Mouse (Mus musculus): ENCODE data around the gene Igdcc3.
A peak's percentile ranks its signal among the peaks of the same experiment; 100 is the strongest.
"Not testable (repeated sequence)": the region's sequence is repeated elsewhere in the genome, so short reads cannot be mapped to it uniquely, and the experiment has no call there.

Igdcc3 gene

DNA sequence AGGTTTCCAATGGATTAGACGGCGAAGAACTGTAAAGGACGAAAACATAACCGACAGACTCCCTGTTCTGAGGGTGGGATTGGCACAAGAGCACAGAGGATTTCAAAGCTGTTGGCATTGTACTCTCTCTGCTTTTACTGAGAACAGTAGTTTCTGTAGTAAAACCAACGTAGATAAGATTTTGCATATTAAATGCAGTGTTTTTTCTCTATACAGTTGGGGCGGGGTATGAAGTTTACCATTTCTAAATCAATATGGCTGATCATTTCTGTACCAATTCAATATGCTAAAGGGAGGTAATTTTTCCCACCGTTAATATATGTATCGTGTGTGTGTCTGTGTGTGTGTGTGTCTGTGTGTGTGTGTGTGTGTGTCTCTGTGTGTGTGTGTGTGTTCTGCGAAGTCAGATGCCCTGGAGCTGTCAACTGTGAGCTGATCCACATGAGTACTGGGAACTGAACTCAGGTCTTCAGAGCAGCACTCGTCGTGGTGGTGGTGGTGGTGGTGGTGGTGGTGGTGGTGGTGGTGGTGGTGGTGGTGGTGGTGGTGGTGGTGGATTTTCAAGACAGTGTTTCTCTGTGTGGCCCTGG, 61.3 kb downstream of the Igdcc3 start:
- DNase-seq (ENCODE audit: low spot score in 2 of 2), result no peak

DNA sequence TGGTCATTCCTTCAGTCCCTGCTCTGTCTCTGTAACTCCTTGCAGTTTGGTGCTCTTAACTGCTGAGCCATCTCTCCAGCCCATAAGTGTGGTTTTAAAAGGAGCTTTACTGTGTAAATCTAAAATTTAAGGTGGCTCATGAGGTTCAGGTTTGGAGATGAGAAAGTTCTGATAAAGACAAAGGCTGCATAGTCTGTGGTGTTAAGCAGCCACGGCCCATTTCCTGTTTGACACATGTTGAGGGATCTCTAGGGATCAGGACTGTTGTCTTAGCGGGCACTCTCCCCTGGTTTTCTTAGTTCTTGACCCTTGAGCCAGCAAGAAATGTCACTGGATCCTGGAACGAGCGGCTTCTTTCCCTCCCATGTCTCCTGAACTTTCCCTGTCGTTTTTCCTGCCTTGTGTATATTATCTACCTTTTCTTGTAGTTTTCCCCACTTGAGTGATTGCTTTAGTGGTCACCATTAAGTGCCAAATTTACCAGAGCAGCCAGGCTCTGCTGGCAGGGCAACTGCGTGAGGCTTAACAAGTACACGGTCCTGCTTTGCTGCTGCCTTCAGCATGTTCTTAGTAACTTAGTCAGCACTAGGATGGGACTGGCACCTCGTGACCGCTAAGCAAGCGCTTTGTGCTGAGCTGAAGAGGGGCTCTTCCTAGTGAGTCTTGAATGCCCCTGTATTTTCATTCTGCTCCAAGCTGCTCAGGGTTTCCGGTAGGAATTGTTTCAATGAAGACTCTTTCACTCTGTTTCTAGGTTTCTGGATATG, 64.2 kb downstream of the Igdcc3 start:
- DNase-seq (ENCODE audit: low spot score in 2 of 2), result no peak

DNA sequence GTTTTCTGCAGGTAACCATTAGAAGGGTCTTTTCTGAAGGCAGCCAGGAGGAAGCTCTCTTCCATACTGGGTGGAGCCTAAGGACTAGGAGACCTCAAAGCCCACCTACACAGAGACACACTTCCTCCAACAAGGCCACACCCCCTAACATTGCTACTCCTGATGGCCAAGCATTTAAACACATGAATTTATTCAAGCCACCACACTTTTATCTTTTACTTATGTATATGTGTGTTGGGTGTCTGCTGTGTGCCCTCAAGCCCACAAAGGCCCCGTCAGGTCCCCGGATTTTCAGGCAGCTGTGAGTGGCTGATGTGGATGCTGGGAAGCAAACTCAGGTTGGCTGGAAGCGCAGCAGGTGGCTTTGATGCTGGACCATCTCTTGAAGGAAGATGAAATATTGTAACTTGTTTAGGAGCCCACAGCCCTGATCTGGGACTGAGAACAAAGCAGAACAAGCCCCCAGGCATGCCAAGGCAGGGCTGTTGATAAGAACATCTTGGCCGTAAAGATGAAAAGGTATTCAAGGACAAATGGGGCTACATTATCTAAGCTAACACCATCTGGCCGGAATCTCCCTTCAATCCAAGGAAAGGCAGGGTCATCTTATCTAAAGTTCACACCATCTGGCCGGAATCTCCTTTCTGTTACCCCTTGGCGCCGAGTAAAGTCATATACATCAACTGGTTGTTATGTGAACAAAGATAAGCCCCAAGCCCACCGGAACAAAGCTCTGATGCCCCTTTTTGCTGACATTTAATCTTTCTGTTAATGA, 66.2 kb downstream of the Igdcc3 start:
- not testable (repeated sequence) for DNase-seq (ENCODE audit: low spot score in 2 of 2)

DNA sequence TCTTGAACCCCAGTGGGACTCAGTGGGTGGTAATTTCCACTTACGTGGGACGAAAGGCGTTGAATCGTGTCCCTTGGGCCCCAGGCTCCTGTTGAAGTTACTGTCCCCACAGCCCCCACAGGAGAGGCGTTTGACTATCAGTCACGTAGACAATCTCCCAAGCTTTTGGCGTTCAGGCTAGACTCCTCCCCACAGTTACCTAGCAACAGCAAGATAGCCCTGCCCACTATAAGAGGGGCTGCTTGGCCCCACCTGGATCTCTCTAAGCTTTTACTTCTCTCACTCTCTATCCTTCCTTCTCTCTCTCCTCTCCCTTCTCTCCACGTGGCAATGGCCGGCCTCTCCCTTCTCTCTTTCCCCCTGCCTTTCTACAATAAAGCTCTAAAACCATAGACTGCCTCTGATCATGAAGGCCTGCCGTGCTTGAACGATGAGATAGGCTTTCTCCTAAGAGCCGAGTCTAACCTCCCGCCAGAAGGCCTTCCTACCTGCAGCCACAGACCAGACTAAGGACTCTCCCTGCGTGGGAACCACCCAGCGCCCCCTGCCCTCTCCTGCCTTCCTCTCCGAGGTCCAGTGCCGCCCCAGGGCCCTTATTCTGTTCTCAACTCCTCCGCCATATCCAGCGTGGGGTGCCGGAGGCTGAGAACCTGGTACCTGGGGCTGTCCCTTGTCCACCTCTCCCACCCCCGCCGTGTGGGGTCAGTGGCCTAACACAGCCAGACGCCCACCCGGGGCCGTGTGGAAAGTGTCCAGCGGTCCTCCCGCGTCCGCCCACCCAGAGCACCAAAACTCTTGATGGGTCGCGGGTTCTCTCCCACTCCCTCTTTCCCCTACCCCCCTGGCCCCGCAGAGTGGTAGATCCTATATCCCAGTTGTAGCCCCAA, 67.5 kb downstream of the Igdcc3 start:
- DNase-seq (ENCODE audit: low spot score in 2 of 2), result no peak

DNA sequence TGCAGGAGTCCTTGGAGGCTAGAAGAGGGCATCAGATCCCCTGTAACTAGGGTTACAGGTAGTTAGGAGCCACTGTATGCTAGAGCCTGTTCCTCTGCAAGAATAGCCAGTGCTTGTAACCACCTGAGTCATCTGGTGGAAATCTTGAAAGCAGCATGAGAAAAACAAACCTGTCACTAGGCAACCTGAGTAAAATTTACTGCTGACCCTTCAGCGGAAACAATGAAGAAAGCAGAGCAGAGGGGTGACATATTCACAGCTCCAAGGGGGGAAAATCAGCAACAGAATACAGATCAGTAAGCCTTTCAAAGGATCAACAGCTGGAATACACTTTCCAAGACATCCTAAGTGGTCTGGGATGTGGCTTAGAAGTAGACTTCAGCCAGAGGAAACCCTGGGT, 70.6 kb downstream of the Igdcc3 start:
- DNase-seq (ENCODE audit: low spot score in 2 of 2), result no peak

DNA sequence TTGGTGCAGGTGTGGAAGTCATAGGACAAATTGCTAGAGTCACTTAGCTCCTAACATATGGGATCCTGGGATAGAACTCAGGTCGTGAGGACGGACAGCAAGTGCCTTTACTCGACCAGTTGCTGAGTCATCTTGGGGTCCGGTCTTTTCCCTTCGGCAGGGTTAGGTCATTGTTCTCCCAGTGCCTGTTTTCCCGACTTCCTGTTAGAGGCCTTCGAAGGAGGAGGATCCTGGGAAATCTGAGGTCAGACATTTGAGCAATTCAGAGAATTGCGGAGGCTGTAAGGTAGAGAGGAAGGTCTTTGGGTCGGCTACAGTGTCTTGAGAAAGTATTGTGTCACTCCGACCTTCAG, 73.4 kb downstream of the Igdcc3 start:
- DNase-seq (ENCODE audit: low spot score in 2 of 2), result no peak

DNA sequence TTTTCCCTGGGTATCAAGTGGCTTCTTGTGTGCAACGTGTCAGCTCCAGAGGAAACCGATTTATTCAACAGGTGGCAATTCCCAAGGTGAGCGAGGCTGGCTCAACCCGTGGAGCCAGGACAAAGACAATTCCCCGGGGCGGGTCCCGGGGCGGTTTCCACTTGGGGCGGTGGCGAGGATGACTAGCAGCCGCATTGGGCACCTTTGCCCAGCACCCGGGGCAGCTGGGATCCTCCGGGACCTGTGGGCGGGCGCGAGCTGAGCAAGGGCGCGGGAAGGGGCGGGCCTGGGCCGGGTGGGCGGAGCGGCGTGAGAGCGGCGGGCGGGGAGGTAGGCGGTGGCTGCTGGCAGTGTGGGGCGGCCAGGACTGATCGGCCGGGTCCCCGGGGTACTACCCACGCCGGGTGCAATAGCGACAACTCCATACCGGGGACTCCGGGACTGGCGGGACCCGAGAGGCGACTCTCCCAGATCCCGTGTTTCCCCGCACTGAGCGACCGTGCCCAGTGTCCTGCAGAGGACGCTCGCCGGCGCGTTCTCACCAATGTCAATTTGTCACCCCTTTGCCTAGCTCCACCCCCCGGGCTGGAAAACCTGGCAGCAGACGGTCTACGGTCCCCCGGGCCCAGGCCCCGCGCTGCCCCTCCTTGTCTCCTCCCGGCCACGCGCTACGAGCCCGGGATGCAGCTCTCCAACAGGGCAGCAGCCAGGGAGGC, 73.9 kb downstream of the Igdcc3 start:
- DNase-seq (ENCODE audit: low spot score in 2 of 2), result peak; percentile 64 to 68

DNA sequence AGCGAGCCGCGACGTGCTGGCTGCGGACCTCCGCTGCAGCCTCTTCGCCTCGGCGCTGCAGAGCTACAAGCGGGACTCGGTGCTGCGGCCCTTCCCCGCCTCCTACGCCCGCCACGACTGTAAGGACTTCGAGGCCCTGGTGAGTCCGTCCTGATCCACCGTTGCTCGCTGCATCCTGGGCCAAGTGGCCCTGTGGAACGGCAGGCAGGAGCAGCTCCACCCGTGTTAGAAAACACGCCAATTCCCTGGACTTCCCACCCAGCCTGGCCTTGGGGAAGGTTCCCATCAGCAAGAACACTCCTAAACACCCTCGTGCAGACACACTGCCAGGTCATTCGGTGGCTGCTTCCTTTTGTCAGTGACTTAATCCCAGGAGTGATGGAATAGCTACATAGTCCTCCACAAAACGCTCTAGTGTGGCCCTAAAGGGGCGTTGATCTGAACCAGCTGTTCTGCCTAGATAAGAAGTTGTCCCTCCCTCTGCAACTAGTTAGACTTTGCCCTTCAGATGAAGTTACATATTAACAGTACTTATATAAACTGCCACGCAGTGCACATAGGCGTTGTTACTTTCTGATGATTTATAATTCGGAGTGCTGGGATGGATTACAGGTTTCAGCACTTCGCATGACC, 74.6 kb downstream of the Igdcc3 start:
- no peak for DNase-seq (ENCODE audit: low spot score in 2 of 2)

DNA sequence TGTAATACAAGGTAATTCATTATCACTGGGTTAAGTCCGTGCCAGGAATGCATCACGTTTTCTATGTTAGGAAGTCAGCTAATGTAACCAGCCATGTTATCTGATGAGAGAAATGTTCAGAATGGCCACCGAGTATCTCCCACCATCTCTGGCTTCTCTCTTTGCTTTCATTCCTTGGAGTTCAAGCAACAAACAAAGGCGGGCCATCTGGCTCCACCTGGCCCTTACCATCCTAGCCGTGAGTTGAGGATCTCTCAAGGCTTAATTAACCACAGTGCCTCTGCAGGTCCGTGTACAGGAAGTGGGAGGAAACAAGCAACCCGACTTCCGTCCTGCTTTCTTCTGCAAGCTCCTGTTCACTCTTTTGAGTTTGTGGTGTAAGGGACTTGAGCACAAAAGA, 76.0 kb downstream of the Igdcc3 start:
- no peak for DNase-seq (ENCODE audit: low spot score in 2 of 2)

DNA sequence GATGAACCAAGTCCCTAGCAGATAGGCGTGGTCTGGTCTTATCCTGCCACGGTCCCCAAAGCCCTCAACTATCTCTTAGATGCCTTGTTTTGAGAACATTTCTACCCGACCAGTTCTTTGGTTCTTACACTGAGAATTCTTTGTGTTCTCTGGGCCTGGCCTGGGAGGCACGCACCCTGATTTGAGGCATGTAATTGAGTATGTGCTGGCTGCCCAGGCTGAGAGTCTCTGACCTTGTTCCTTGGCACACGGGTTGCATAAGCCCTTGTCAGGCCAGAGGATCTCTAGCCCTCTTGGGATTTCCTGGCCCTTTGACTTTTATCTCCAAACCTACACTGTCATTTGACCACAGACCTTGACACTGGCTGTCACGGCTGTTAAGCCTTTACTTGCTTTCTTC, 76.7 kb downstream of the Igdcc3 start:
- DNase-seq (ENCODE audit: low spot score in 2 of 2), result no peak

DNA sequence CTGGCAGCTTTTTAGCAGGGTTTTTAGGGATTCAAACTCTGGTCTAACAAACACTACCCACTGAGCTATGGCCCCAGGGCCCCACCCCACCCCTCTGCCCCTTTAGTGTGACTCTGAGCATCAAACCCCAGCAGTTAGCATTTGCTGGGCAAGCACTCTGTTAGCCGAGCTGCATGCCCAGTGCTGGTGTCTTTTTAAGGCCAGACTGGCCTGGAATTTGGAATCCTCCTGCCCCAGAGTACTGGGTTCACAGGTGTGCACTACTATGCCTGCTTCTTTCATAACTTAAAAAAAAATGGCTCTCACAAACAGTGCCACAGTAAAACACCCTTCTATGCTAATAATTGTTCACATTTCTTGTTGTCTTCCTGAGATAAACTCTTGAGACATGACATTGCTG, 77.9 kb downstream of the Igdcc3 start:
- no peak for DNase-seq (ENCODE audit: low spot score in 2 of 2)

DNA sequence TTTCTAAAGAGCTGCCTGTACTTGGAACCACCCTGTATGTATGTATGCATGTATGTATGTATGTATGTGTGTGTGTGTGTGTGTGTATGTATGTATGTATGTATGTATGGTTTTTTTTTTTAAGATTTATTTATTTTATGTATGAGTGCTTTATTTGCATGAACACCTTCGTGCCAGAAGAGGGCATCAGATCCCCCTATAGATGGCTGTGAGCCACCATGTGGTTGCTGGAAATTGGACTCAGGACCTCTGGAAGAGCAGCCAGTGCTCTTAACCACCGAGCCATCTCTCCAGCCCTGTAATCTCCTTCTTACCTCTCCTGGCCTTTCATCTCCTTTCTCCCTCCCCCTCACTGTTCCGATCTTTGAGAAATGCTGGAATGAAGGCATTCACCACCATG, 79.4 kb downstream of the Igdcc3 start:
- not testable (repeated sequence) for DNase-seq (ENCODE audit: low spot score in 2 of 2)

DNA sequence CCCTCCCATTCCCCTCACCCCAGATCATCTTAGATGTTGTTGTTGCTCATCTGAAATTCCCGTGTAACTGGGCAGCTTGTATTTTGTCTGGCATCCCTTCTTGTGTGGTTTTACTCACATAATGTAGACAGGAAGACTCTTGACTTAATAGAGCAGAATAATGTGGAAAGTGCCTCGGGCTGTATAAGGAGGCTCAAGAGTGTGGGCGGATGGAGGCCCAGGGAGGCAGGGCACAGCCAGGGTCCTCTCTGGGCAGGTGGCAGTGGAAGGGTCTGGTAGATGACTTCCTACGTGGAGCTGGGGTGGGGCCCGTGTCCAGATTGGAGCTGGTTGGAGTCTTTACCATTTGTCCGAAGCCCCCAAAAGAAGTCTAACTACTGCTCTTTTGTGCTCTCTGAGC, 82.9 kb downstream of the Igdcc3 start:
- DNase-seq (ENCODE audit: low spot score in 2 of 2), result no peak

DNA sequence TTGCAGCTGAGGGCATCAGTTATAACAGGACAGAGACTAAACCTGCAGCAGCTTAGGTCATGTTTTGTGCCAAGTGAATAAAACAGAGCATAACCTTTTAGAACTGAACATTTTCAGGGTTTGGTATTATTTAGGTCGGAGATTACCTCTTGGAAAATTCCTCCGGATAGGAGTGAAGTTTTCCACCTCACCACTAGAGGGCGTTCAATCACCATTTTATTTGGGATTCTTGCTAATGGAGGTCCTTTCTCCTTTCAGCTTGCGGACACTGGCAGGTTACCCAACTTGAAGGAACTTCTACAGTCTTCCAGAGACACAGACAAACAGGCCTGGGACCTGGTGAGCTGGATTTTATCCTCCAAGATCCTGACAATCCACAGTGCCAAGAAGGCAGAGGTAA, 84.8 kb downstream of the Igdcc3 start:
- DNase-seq (ENCODE audit: low spot score in 2 of 2), result no peak

DNA sequence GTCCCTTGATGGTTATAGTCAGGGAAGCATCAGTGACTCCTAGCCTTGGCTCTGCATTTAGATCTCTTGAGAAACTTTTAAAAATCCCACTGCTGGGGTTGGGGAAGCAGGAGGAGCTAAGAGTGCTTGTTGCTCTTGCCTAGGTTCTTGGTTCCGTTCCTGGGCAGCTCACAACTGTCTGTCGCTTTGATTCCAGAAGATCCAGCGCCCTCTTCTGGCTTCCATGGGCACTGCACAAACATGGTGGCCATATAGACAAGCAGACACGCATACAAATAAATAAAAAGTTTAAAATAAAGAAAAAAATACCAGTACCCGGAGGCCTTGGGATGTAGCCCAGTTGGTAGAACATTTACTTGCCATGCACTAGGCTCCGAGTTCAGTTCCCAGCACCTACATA, 89.3 kb downstream of the Igdcc3 start:
- no peak for DNase-seq (ENCODE audit: low spot score in 2 of 2)

DNA sequence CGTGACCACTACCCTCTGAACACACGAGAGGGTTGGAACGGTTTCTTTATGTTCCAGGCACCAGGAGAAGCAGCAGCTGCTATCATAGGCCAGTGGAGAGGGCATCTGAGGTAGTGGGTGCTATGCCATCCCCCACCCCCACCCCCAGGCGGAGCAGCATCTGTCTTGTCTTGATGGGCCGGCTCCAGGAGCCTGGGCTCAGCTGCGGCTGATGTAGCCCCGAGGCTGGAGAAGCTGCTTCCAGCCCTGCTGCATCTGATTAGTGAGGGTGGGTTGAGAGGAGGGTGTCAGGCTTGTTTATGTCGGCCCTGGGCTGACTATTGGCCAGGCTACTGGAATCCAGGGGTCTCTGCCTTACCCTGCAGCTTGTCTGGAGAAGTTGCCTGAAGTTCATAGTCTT, 90.3 kb downstream of the Igdcc3 start:
- no peak for DNase-seq (ENCODE audit: low spot score in 2 of 2)

DNA sequence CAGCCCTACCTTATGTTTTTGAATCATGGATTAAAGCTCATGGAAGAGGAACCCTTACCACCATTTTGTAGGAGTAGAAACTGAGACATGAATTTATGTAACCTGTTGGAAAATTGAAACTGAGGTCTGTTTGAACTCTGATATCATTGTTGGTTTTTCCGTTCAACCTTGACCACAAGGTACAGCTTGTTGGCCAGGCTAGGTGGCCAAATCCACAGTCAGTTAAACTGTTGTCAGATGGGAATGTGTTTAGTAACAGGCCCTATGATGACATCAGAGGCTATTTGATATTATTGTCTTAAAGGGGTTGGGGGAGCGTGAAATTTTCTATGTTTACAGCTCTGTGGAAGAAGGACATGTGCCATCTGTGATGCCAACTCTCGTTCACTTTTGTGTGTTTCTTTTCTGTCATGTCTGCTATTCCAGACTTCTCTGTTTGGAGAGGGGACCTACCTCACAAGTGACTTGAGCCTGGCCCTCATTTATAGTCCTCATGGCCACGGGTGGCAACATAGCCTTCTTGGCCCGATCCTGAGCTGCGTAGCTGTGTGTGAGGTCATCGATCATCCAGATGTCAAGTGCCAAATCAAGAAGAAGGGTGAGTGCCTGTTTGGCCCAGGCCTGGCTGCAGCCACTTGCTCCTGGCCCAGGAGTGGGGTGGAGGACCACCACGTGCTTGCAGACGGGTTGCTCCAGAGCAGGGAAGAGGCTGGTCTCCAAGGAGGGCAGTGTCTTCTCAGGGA, 92.4 kb downstream of the Igdcc3 start:
- DNase-seq (ENCODE audit: low spot score in 2 of 2), result no peak

DNA sequence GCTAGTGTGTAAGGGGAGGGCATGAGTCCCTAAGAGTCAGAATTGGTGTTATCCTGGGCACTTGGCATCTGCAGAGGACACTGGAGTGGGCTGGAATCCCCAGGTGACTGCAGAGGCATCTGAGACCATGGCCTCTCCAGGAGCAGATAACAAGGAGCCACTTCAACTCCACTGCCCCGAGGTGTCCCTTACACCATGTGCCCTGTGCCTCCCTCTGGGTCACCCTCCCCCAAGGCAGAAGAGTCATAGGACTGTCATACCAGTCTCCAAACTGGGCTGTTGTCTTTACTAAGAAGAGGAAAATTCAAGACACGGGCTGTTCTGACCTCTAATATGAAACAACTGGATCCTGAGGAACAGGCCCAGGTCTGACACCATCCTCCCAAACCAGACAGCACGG, 93.7 kb downstream of the Igdcc3 start:
- DNase-seq (ENCODE audit: low spot score in 2 of 2), result no peak

Measured in frontal cortex, postnatal 14 days (tissue).